Mouse (Mus musculus): ENCODE results near the gene Defa2.
"Not testable (repeated sequence)": the region's sequence is repeated elsewhere in the genome, so short reads cannot be mapped to it uniquely, and the experiment has no call there.

Gene Defa2

DNA sequence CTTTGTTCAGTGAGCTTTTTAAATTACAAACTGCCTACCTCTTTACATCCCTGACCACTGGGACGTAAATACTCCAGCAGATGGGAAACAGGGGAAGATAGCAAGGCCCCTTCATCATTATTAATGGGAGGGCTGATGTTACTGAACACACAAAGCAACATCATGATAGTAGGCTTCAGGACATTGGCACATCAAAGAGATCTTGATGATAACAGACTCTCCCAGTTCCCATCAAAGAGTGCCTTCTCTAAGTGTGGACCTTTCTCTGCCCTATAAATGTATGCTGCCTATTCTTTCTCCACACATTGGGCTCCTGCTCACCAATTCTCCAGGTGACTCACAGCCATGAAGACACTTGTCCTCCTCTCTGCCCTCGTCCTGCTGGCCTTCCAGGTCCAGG lies at the start of gene Defa2:
Gene Defa2, plus strand, starts transcription at position 301 of the 400 bp plus-strand sequence.
- not testable (repeated sequence) for DNase-seq

GRCm38 (mm10) chr8:21391511-21391910 lies 13.2 kb downstream of the Defa2 start, which contains the start of gene Defa33:
Defa33 (plus strand) TSS chr8:21391811.
- DNase-seq: not testable (repeated sequence)

DNA sequence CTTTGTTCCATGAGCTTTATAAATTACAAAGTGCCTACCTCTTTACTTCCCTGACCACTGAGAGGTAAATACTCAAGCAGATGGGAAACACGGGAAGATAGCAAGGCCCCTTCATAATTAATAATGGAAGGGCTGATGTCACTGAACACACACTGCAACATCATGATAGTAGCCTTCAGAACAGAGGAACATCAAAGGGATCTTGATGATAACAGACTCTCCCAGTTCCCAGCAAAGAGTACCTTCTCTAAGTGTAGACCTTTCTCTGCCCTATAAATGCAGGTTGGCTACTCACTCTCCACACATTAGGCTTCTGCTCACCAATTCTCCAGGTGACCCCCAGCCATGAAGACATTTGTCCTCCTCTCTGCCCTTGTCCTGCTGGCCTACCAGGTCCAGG lies 48.8 kb downstream of the Defa2 start, which contains the start of gene Defa36:
Gene Defa36, plus strand, starts transcription at position 301 of the 400 bp plus-strand sequence.
- DNase-seq: not testable (repeated sequence)

Measured in lung, postnatal 10 days (tissue).